Mouse (Mus musculus): ENCODE results near the gene Slc15a4.
A peak's percentile ranks its signal among the peaks of the same experiment; 100 is the strongest.

Gene Slc15a4

GRCm38 (mm10) chr5:127632167-127633145, at the start of gene Slc15a4, which contains the start of gene Glt1d1:
Gene Slc15a4, minus strand, starts transcription at chr5:127632897.
Gene Glt1d1, plus strand, starts transcription at chr5:127632262.
- peak; percentile 58 for DNase-seq

- no peak for DNase-seq
Observed at GRCm38 (mm10) chr5:127678501-127678900, 45.8 kb upstream of the Slc15a4 start.

- no peak for DNase-seq
Observed at GRCm38 (mm10) chr5:127677561-127677960, 44.9 kb upstream of the Slc15a4 start.

- DNase-seq = no peak
Observed at GRCm38 (mm10) chr5:127673913-127674312, 41.2 kb upstream of the Slc15a4 start.

GRCm38 (mm10) chr5:127660979-127661378, 28.3 kb upstream of the Slc15a4 start:
- DNase-seq = no peak

- no peak for DNase-seq
Observed at GRCm38 (mm10) chr5:127660267-127660666, 27.6 kb upstream of the Slc15a4 start.

GRCm38 (mm10) chr5:127659312-127659711, 26.6 kb upstream of the Slc15a4 start:
- no peak for DNase-seq

- no peak for DNase-seq
Observed at GRCm38 (mm10) chr5:127658257-127658656, 25.6 kb upstream of the Slc15a4 start.

GRCm38 (mm10) chr5:127649077-127649476, 16.4 kb upstream of the Slc15a4 start:
- DNase-seq = peak; percentile 37

GRCm38 (mm10) chr5:127648046-127648445, 15.3 kb upstream of the Slc15a4 start:
- peak; percentile 26 for DNase-seq

- DNase-seq = no peak
Observed at GRCm38 (mm10) chr5:127641185-127641958, 8.7 kb upstream of the Slc15a4 start.

- DNase-seq = no peak
Observed at GRCm38 (mm10) chr5:127640359-127640758, 7.7 kb upstream of the Slc15a4 start.

GRCm38 (mm10) chr5:127639635-127640034, 6.9 kb upstream of the Slc15a4 start:
- no peak for DNase-seq

GRCm38 (mm10) chr5:127639067-127639605, 6.4 kb upstream of the Slc15a4 start:
- no peak for DNase-seq

- DNase-seq = no peak
Observed at GRCm38 (mm10) chr5:127638177-127638576, 5.5 kb upstream of the Slc15a4 start.

- no peak for DNase-seq
Observed at GRCm38 (mm10) chr5:127637622-127638021, 4.9 kb upstream of the Slc15a4 start.

GRCm38 (mm10) chr5:127633666-127634065, 969 bp upstream of the Slc15a4 start:
- DNase-seq = no peak

GRCm38 (mm10) chr5:127633188-127633587, 491 bp upstream of the Slc15a4 start:
- no peak for DNase-seq

GRCm38 (mm10) chr5:127631671-127632070, 1.0 kb downstream of the Slc15a4 start:
- no peak for DNase-seq

GRCm38 (mm10) chr5:127627242-127627641, 5.5 kb downstream of the Slc15a4 start:
- no peak for DNase-seq

GRCm38 (mm10) chr5:127624427-127625213, 8.1 kb downstream of the Slc15a4 start:
- DNase-seq = no peak

- DNase-seq = no peak
Observed at GRCm38 (mm10) chr5:127621108-127621507, 11.6 kb downstream of the Slc15a4 start.
